Mouse (Mus musculus): ENCODE data around the gene Cep170. TPM values are rescaled to one million over a fixed set of nuclear protein-coding genes. Genes with fewer than 3 reads are reported as not detected.

Cep170 gene
- total RNA-seq, 2 experiments from 2014 or later, result 19.1 to 28.7 TPM

Small RNAs within 50 kb of the gene (microRNA-seq; reads per million reads assigned to microRNA genes)
- gene Mir350, result 218 reads per million, percentile 66 among the genes with 10 or more reads in this experiment

Other genes starting within 250 kb of the Cep170 start
- gene Sdccag8, start 593 bp upstream of the Cep170 start, total RNA-seq (2021), result 1 to 10 TPM; 3.7 to 3.9 TPM

All from heart, postnatal 25 days (tissue).